Mouse (Mus musculus): Measurements from ENCODE around the gene Hipk1. TPM values are rescaled to one million over a fixed set of nuclear protein-coding genes. Genes with fewer than 3 reads are reported as not detected.
"Not testable (repeated sequence)": the region's sequence is repeated elsewhere in the genome, so short reads cannot be mapped to it uniquely, and the experiment has no call there.

Gene Hipk1
- total RNA-seq, 2 experiments from 2014 or later, result 108 to 115 TPM

GRCm38 (mm10) chr3:103799507-103799906 is 8.1 kb upstream of the Hipk1 start:
- no peak for DNase-seq (ENCODE audit: extremely low spot score in 1 of 2, low spot score in 1 of 2)

GRCm38 (mm10) chr3:103796389-103796788 is 5.0 kb upstream of the Hipk1 start:
- DNase-seq (ENCODE audit: extremely low spot score in 1 of 2, low spot score in 1 of 2), result no peak

- DNase-seq (ENCODE audit: extremely low spot score in 1 of 2, low spot score in 1 of 2), result no peak
These were observed 1.2 kb upstream of the Hipk1 start for GRCm38 (mm10) chr3:103792566-103792965.

GRCm38 (mm10) chr3:103792111-103792406 is 696 bp upstream of the Hipk1 start:
- not testable (repeated sequence) for DNase-seq (ENCODE audit: extremely low spot score in 1 of 2, low spot score in 1 of 2)

GRCm38 (mm10) chr3:103790346-103791145 is 817 bp downstream of the Hipk1 start:
- peak; percentile 22 to 29 for DNase-seq (ENCODE audit: extremely low spot score in 1 of 2, low spot score in 1 of 2)

- DNase-seq (ENCODE audit: extremely low spot score in 1 of 2, low spot score in 1 of 2), result no peak
These were observed 1.4 kb downstream of the Hipk1 start for GRCm38 (mm10) chr3:103789891-103790345.

GRCm38 (mm10) chr3:103789096-103789495 is 2.3 kb downstream of the Hipk1 start:
- DNase-seq (ENCODE audit: extremely low spot score in 1 of 2, low spot score in 1 of 2), result no peak

- no peak for DNase-seq (ENCODE audit: extremely low spot score in 1 of 2, low spot score in 1 of 2)
These were observed 4.1 kb downstream of the Hipk1 start for GRCm38 (mm10) chr3:103787225-103787624.

GRCm38 (mm10) chr3:103782844-103783609 is 8.3 kb downstream of the Hipk1 start:
- no peak for DNase-seq (ENCODE audit: extremely low spot score in 1 of 2, low spot score in 1 of 2)

GRCm38 (mm10) chr3:103780777-103781176 is 10.6 kb downstream of the Hipk1 start:
- DNase-seq (ENCODE audit: extremely low spot score in 1 of 2, low spot score in 1 of 2), result no peak

GRCm38 (mm10) chr3:103780271-103780670 is 11.1 kb downstream of the Hipk1 start:
- DNase-seq (ENCODE audit: extremely low spot score in 1 of 2, low spot score in 1 of 2), result no peak

GRCm38 (mm10) chr3:103779183-103779582 is 12.2 kb downstream of the Hipk1 start:
- no peak for DNase-seq (ENCODE audit: extremely low spot score in 1 of 2, low spot score in 1 of 2)

GRCm38 (mm10) chr3:103778660-103779059 is 12.7 kb downstream of the Hipk1 start:
- DNase-seq (ENCODE audit: extremely low spot score in 1 of 2, low spot score in 1 of 2), result no peak

- DNase-seq (ENCODE audit: extremely low spot score in 1 of 2, low spot score in 1 of 2), result no peak
These were observed 13.4 kb downstream of the Hipk1 start for GRCm38 (mm10) chr3:103777940-103778339.

- DNase-seq (ENCODE audit: extremely low spot score in 1 of 2, low spot score in 1 of 2), result no peak
These were observed 17.4 kb downstream of the Hipk1 start for GRCm38 (mm10) chr3:103774009-103774408.

- no peak for DNase-seq (ENCODE audit: extremely low spot score in 1 of 2, low spot score in 1 of 2)
These were observed 17.9 kb downstream of the Hipk1 start for GRCm38 (mm10) chr3:103773508-103773907.

- no peak for DNase-seq (ENCODE audit: extremely low spot score in 1 of 2, low spot score in 1 of 2)
These were observed 18.5 kb downstream of the Hipk1 start for GRCm38 (mm10) chr3:103772846-103773245.

- no peak for DNase-seq (ENCODE audit: extremely low spot score in 1 of 2, low spot score in 1 of 2)
These were observed 19.7 kb downstream of the Hipk1 start for GRCm38 (mm10) chr3:103771531-103772130.

- no peak for DNase-seq (ENCODE audit: extremely low spot score in 1 of 2, low spot score in 1 of 2)
These were observed 24.6 kb downstream of the Hipk1 start for GRCm38 (mm10) chr3:103766789-103767188.

GRCm38 (mm10) chr3:103759261-103759970 is 31.9 kb downstream of the Hipk1 start:
- DNase-seq (ENCODE audit: extremely low spot score in 1 of 2, low spot score in 1 of 2), result no peak

GRCm38 (mm10) chr3:103758456-103758855 is 32.9 kb downstream of the Hipk1 start:
- DNase-seq (ENCODE audit: extremely low spot score in 1 of 2, low spot score in 1 of 2), result no peak
